Mouse (Mus musculus) stomach, postnatal 0 days (tissue): ENCODE data around the gene Ptafr.

Experiments
- CTCF ChIP-seq: IDR thresholded peaks from 2 replicates; pipeline ENCODE4 v1.5.1; 2016; ENCODE audit warnings: antibody characterized with exemption, low read depth, mild to moderate bottlenecking, moderate library complexity
- EP300 ChIP-seq: optimal IDR thresholded peaks from 2 replicates; pipeline ENCODE3; 2016; ENCODE audit warnings: antibody characterized with exemption

DNA sequence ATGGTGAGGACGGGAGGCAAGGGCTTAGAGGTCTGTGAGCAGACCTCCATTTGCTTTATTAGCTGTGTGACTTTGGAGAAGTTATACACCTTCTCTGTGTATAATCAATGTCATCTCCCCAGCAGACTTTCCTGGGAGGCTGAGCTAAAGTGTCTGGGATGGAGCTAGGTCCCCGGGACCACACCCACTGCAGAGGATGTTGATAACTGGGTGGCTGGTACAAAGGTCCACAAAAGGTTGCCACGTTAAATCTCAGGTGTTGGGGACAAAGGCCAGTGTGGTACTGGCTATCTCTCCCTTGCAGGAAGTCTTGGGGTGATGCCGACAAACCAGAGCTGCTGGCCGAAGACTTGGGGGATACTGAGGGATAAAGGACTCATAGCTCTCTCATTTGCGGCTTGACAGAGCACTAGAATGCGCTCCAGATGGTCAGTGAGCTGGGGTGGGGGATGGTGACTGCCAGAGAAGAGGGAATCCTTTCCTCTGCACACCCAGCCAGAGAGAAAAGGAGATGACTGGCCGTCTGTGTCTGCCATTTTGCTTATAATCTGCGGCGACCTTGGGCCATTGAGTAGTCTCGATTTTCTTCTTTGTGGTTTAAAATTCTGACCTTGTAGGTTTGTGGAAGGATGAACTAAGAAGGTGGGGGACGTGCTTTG is 1.4 kb downstream of the Ptafr start:
- TF ChIP-seq CTCF (no peak), EP300 (no peak)
